Mouse (Mus musculus) thymus, postnatal 0 days (tissue): ENCODE data around the gene Znrf3. TPM values are rescaled to one million over a fixed set of nuclear protein-coding genes. Genes with fewer than 3 reads are reported as not detected.

ENCODE experiments used
- DNase-seq: peaks from one replicate; pipeline ENCODE4 v3.0.0-alpha.2; 2015; ENCODE audit warnings: low spot score
- polyA plus RNA-seq: library from polyadenylated mRNA; unstranded; fragments of >200 nt; fragmentation: Nextera tagmentation; extraction: Ambion mirVana; gene quantifications from 2 replicates; pipeline ENCODE4 v1.2.1, GENCODE M21; 2015

The Znrf3 gene
- polyA plus RNA-seq, 1 experiment from 2014 or later = 10.9 TPM

- DNase-seq = no peak
Measured at GRCm38 (mm10) chr11:5324296-5324695, 120.4 kb downstream of the Znrf3 start.

GRCm38 (mm10) chr11:5321687-5322086, 123.0 kb downstream of the Znrf3 start:
- DNase-seq = no peak

- no peak for DNase-seq
Measured at GRCm38 (mm10) chr11:5318976-5319375, 125.7 kb downstream of the Znrf3 start.

- no peak for DNase-seq
Measured at GRCm38 (mm10) chr11:5318035-5318775, 126.4 kb downstream of the Znrf3 start.

GRCm38 (mm10) chr11:5314796-5315195, 129.9 kb downstream of the Znrf3 start:
- no peak for DNase-seq

GRCm38 (mm10) chr11:5314330-5314741, 130.3 kb downstream of the Znrf3 start:
- DNase-seq = no peak

- DNase-seq = no peak
Measured at GRCm38 (mm10) chr11:5307024-5307905, 137.4 kb downstream of the Znrf3 start.

- no peak for DNase-seq
Measured at GRCm38 (mm10) chr11:5306017-5306416, 138.6 kb downstream of the Znrf3 start.

GRCm38 (mm10) chr11:5304526-5304925, 140.1 kb downstream of the Znrf3 start:
- no peak for DNase-seq

GRCm38 (mm10) chr11:5298007-5298372, 146.7 kb downstream of the Znrf3 start:
- DNase-seq = no peak

- DNase-seq = peak; percentile 69
Measured at GRCm38 (mm10) chr11:5297148-5298006, 147.3 kb downstream of the Znrf3 start.

GRCm38 (mm10) chr11:5296576-5297115, 148.0 kb downstream of the Znrf3 start:
- peak; percentile 51 for DNase-seq

- DNase-seq = no peak
Measured at GRCm38 (mm10) chr11:5294805-5295204, 149.8 kb downstream of the Znrf3 start.

GRCm38 (mm10) chr11:5290691-5291090, 154.0 kb downstream of the Znrf3 start:
- peak; percentile 79 for DNase-seq

GRCm38 (mm10) chr11:5289826-5290580, 154.6 kb downstream of the Znrf3 start:
- DNase-seq = no peak

GRCm38 (mm10) chr11:5283987-5284386, 160.7 kb downstream of the Znrf3 start:
- DNase-seq = no peak

- no peak for DNase-seq
Measured at GRCm38 (mm10) chr11:5280932-5281331, 163.7 kb downstream of the Znrf3 start.

- no peak for DNase-seq
Measured at GRCm38 (mm10) chr11:5278463-5278862, 166.2 kb downstream of the Znrf3 start.

- no peak for DNase-seq
Measured at GRCm38 (mm10) chr11:5277307-5277971, 167.2 kb downstream of the Znrf3 start.

GRCm38 (mm10) chr11:5275216-5275615, 169.4 kb downstream of the Znrf3 start:
- DNase-seq = no peak
